Mouse (Mus musculus) induced T-regulatory cell, adult 2 months (primary cell): ENCODE results near the gene Wdr83.
A peak's percentile ranks its signal among the peaks of the same experiment; 100 is the strongest.

ENCODE experiments used
- DNase-seq: peaks from one replicate; pipeline ENCODE4 v3.0.0-alpha.2; 2012; ENCODE audit warnings: low read depth

The Wdr83 gene

GRCm38 (mm10) chr8:85076993-85077392 is 4.1 kb downstream of the Wdr83 start:
- peak; percentile 90 for DNase-seq

GRCm38 (mm10) chr8:85076001-85076400 is 5.1 kb downstream of the Wdr83 start:
- DNase-seq = no peak

GRCm38 (mm10) chr8:85074617-85075016 is 6.5 kb downstream of the Wdr83 start:
- no peak for DNase-seq

- no peak for DNase-seq
Observed at GRCm38 (mm10) chr8:85074167-85074566, 6.9 kb downstream of the Wdr83 start.

GRCm38 (mm10) chr8:85073041-85073612 is 8.0 kb downstream of the Wdr83 start:
- no peak for DNase-seq

GRCm38 (mm10) chr8:85072364-85072929 is 8.7 kb downstream of the Wdr83 start:
- DNase-seq = no peak

GRCm38 (mm10) chr8:85071514-85072281 is 9.4 kb downstream of the Wdr83 start, which contains the start of gene Dhps:
Gene Dhps, plus strand, starts transcription at chr8:85071757.
- peak; percentile 95 for DNase-seq

GRCm38 (mm10) chr8:85071041-85071440 is 10.1 kb downstream of the Wdr83 start:
- no peak for DNase-seq

GRCm38 (mm10) chr8:85067982-85068381 is 13.1 kb downstream of the Wdr83 start, which contains the start of gene Gm5741:
Gene Gm5741, minus strand, starts transcription at chr8:85067982.
- DNase-seq = no peak

GRCm38 (mm10) chr8:85067155-85067554 is 14.0 kb downstream of the Wdr83 start:
- DNase-seq = no peak

- DNase-seq = no peak
Observed at GRCm38 (mm10) chr8:85065213-85065612, 15.9 kb downstream of the Wdr83 start.

- no peak for DNase-seq
Observed at GRCm38 (mm10) chr8:85062603-85063002, 18.5 kb downstream of the Wdr83 start.

- peak; percentile 96 for DNase-seq
Observed at GRCm38 (mm10) chr8:85059879-85060616, 21.1 kb downstream of the Wdr83 start, which contains the start of gene Fbxw9. Gene Fbxw9, plus strand, starts transcription at chr8:85060055.

- DNase-seq = no peak
Observed at GRCm38 (mm10) chr8:85057367-85057766, 23.7 kb downstream of the Wdr83 start.

- DNase-seq = no peak
Observed at GRCm38 (mm10) chr8:85043619-85044018, 37.5 kb downstream of the Wdr83 start.

- peak; percentile 76 for DNase-seq
Observed at GRCm38 (mm10) chr8:85037681-85038531, 43.2 kb downstream of the Wdr83 start.

GRCm38 (mm10) chr8:85037366-85037680 is 43.8 kb downstream of the Wdr83 start:
- DNase-seq = no peak

GRCm38 (mm10) chr8:85036718-85037365 is 44.3 kb downstream of the Wdr83 start, which contains the start of gene Tnpo2:
Gene Tnpo2, plus strand, starts transcription at chr8:85036915.
- DNase-seq = peak; percentile 96

- DNase-seq = no peak
Observed at GRCm38 (mm10) chr8:85036381-85036717, 44.8 kb downstream of the Wdr83 start.

GRCm38 (mm10) chr8:85035728-85036310 is 45.3 kb downstream of the Wdr83 start:
- peak; percentile 74 for DNase-seq
